Mouse (Mus musculus): Measurements from ENCODE around the gene Gm20379.

The Gm20379 gene

DNA sequence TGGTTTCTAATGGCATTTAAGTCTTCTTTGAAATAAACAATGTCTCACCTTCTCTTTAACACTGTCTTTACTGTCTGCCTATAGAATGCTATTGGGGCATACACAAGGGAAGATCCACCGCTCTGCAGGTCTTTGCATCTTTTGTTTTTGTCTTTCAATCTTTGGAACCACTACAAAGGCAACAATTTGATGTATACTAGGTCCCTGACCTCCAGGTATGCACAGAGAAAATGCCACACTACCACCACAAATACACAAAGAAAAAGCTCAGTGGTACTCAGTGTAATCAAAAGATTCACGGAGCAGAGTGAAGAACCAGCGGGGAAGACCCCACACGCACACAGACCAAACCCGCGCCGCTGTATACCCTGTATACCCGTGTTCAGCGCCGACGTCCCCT, at the start of gene Gm20379:
TSS of gene Gm20379 (plus strand) at position 301 of the 400 bp plus-strand sequence.
- in situ Hi-C loops (cut with MboI; ENCODE audit: low pct_unique_long_range_greater_than_20kb in 1 of 2, low sequenced_read_pairs in 2 of 2, unreplicated experiment in 1 of 2): no loop called here

DNA sequence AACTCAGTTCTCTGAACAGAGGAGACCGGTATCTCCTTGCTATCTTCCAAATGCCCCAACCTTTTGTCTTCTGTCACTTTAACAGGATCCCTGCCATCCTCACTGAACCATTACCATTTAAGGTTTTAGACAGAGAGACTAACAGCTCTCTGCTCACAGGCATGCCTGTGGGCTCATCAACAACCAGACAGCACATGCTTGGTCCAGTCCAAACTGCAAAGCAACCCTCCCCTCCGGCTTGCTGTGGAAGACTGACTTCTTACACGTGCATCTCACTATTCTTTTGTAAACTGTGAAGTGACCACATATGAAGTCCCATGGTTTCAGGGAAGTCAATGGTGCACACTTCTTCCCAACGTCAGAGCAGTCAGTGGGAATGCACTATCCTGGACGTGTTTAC, 44.5 kb upstream of the Gm20379 start:
- in situ Hi-C loops (cut with MboI; ENCODE audit: low pct_unique_long_range_greater_than_20kb in 1 of 2, low sequenced_read_pairs in 2 of 2, unreplicated experiment in 1 of 2): no loop called here

DNA sequence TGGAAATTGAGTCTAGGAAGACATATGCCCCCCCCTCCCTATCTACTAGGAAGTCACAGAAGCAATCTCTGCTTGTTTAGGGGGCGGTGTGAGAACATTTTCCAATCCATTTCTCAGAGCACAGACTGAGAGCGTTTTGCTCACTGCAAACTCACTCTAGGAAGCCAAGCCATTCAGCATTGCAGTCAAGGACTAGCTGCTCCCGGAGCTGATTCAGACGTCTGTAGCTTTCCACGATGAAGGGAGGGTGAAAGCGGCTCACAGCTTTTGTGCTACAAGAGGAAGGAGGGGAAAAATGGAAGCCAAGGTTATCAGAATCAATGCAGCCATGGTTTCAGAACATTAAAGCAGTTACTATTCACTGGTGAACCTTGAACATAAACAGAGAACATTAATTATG, 42.2 kb upstream of the Gm20379 start:
- in situ Hi-C loops (cut with MboI; ENCODE audit: low pct_unique_long_range_greater_than_20kb in 1 of 2, low sequenced_read_pairs in 2 of 2, unreplicated experiment in 1 of 2): no loop called here

DNA sequence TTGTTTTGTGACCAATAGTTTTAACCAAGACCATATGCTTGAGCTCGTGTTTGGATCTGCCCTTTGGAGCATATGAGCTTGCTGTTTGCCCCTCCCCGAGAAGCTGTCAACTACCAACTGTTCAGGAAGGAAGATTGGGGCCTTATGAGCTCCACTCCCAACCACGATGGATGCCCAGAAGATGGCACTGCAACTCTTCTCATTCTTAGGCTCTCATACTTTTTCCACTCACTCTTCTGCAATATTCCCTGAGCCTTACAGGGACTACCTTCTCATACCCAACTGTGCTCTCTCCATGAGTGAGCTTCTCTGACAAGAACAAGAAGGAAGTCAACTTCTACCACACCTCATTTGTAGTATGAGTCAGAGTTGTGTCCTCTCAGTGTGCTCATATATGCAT, 38.7 kb upstream of the Gm20379 start:
- in situ Hi-C loops (cut with MboI; ENCODE audit: low pct_unique_long_range_greater_than_20kb in 1 of 2, low sequenced_read_pairs in 2 of 2, unreplicated experiment in 1 of 2): no loop called here

DNA sequence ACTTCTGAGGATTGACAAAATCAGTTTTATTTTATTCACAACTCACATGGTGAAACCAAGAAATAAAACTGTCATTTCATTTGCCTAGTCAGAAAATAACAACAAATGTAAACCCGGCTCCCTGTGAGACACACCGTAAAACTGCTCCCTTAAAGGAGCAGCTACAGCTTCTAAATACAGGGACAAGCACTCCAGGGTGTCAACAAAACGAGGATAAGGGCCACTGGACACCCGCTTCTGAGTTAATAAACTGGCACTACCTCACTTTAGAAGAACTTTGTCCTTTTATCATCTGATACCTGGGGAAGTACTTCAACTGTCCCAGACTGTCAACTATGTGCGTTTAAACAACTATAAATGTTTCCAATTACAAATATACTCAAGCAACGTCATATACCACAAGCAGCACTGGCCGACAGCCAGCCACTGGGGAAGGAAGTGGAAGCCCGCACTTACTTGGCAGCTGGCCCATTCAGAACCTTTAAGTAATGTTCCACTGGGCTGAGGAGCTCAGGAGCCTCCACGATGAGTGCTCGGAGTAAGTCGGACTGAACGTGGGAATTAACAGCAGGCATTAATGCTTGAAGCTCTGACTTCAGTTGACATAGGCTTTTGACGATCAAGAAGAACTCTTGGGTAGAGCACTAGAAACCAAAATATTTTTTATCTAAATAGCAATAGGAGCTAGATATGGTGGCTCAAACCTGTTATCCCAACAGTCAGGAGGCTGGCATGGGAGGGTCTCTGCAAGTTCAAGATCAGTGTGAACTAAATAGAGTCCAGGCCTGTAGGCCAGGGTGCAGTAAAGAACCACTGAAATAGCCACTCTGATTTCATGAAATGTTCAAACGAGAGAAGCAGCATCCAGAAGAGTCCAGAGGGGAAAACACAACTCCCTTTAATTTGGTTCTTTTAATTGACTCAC, 31.2 kb upstream of the Gm20379 start:
- in situ Hi-C loops (cut with MboI; ENCODE audit: low pct_unique_long_range_greater_than_20kb in 1 of 2, low sequenced_read_pairs in 2 of 2, unreplicated experiment in 1 of 2): no loop called here

DNA sequence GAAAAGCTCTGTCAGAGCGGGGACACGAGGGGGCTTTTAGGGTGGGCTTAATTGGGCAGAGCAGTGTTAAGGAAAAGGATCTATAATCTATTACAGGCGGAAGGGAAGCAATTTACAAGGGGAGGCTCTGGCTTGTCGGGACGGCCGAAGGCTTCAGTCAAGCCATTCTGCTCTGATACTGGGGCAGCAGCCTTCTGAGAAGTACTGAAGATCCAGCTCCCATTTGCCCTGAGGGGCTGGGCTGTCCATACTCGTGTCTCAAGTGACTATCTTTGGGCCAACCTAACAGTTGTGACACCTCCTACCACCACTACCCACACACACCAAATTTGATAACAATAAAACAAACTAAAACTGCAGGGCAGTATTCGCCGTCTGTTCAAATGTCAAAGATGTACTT, 30.5 kb upstream of the Gm20379 start:
- in situ Hi-C loops (cut with MboI; ENCODE audit: low pct_unique_long_range_greater_than_20kb in 1 of 2, low sequenced_read_pairs in 2 of 2, unreplicated experiment in 1 of 2): no loop called here

DNA sequence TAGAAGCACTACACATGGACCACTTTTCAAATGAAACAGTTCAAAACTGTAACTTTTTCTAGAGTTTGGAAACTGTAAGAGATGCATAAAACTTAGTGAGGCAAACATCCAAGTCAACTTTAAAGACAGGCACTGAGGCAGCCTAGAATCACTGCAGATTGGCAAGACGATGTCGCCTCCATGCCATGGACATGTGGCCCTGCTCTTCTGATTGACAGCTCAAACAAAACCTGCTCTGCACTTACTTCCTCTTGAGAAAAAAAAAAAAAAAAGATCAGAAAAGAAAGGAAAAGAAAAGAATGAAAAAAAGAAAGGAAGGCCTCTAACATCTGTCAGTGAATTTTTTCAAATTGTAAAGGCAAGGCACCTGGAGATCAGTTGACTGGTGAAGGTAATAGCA, 28.8 kb upstream of the Gm20379 start:
- in situ Hi-C loops (cut with MboI; ENCODE audit: low pct_unique_long_range_greater_than_20kb in 1 of 2, low sequenced_read_pairs in 2 of 2, unreplicated experiment in 1 of 2): no loop called here

DNA sequence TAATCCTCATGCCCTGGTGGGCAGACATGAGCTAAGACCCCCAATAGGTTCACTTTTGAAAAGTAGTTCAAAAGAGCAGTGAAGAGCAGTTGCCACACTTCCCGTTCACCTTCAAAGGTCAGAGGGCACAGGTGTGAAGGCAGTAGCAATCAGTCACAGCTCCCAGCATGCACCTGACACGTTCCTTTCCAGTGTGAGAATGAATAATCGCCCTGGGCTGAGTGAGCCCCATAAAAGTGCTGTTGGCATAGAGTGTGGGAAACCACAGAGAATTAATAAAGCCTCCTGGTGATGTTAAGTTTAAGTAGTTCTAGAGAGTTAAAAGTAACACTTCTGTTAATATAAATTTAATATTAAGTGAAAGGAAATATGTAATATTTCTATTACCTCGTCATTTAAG, 14.2 kb upstream of the Gm20379 start:
- in situ Hi-C loops (cut with MboI; ENCODE audit: low pct_unique_long_range_greater_than_20kb in 1 of 2, low sequenced_read_pairs in 2 of 2, unreplicated experiment in 1 of 2): no loop called here

DNA sequence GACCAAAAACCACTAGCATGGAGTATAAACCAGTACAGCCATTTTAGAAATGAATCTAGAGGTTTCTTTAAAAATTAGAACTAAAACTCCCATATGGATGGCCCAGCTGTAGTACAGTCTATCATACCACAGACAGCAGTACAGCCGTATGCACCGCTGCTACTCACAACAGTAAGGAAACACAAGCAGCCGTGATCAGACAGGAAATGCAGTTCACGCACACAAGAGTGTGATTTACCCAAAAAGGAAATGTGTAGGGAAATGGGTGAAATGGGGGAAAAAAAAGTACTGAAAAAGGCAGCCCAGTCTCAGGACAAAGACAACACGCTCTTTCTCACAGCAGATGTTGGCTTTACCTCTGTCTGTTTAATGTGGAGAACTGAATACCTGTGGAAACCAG, 11.9 kb upstream of the Gm20379 start:
- in situ Hi-C loops (cut with MboI; ENCODE audit: low pct_unique_long_range_greater_than_20kb in 1 of 2, low sequenced_read_pairs in 2 of 2, unreplicated experiment in 1 of 2): no loop called here

DNA sequence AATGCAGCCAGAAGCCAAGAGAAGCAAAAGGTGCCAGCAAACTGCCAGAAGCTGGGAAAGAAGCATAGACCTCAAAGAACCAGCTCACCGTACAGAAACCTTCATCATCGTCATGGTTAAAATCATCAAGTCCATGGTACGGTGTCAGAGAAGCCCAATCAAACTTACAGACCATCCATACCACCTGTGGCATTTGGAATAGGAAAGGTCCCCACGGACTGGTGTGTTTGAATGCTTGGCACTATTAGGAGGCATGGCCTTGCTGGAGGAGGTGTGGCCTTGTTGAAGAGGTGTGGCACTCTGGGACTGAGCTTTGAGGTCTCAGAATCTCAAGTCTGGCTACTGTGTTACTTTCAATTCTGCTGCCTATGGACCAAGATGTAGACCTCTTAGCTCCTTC, 9.3 kb upstream of the Gm20379 start:
- in situ Hi-C loops (cut with MboI; ENCODE audit: low pct_unique_long_range_greater_than_20kb in 1 of 2, low sequenced_read_pairs in 2 of 2, unreplicated experiment in 1 of 2): no loop called here

DNA sequence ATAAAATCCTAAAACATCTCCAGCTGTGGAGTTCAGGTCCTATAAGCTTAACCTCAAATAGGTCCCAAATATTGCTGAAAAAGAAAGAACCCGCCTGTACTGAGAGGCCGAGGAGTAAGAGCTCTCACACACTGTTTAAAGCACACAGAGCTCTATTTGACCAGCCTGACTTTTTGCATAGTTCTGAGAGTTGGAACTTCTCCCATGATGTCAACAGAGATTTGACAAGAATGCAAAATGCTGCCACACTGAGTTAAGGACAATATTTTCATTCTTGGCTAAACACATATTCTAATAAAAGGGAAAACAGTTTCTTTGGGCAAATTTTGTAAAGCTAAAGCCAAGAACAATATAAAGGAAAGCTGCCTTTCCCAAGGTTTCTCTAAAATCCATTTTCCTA, 8.8 kb upstream of the Gm20379 start:
- in situ Hi-C loops (cut with MboI; ENCODE audit: low pct_unique_long_range_greater_than_20kb in 1 of 2, low sequenced_read_pairs in 2 of 2, unreplicated experiment in 1 of 2): no loop called here

DNA sequence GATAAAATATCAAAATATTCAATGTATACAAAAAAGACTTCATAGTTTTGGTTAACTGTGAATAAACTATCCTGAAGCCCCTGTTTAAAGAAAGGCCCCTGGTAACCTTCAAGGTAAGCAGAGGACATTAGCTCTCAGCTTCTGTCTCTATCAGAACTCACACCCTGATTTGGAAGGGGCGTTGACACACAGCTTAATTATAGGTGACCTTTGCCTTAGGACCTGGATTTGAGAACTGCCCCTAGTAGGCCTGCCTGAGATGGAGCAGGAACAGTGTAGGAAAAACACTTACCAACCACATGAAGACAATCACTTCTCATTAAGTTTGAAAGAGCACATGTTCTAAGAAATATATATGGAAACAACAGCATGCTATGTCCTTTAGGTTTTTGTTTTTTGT, 6.3 kb upstream of the Gm20379 start:
- in situ Hi-C loops (cut with MboI; ENCODE audit: low pct_unique_long_range_greater_than_20kb in 1 of 2, low sequenced_read_pairs in 2 of 2, unreplicated experiment in 1 of 2): no loop called here

DNA sequence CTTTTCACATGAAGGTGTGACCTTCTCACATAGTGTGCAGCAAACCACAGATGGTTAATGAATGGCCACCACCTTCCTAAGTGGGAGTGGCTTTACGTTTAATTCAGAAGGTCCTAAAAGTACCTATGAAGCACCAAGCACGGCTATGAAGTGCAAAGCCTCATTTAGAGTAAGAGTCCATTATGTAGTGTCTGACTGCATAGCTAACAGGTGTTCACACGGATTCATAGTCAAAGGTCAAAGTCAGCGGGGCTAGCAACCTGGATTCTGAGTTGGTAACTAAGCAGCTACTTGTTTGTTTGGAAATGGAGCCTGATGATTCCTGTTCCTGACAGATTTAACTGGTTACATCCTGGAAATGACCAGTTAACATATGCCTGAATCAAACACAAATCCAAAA, 4.0 kb upstream of the Gm20379 start:
- in situ Hi-C loops (cut with MboI; ENCODE audit: low pct_unique_long_range_greater_than_20kb in 1 of 2, low sequenced_read_pairs in 2 of 2, unreplicated experiment in 1 of 2): no loop called here

DNA sequence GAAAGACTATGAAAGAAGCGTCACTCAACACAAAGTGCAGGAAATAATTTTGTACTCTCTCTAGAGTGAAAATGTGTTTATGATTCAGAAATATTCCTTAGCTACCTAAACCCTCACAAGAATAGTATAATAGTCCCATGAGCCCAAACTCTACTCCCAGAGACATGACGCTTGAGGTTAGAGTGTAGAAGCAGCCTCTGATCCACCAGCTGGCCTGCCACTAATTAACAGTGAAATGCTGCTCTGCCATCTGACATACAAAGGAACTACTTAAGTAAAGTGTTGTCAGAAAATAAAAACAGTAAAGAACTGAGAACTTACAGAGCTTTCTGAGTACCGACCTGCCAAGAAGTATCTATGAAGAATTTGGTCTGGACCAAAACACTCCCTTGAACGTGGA, 3.3 kb upstream of the Gm20379 start:
- in situ Hi-C loops (cut with MboI; ENCODE audit: low pct_unique_long_range_greater_than_20kb in 1 of 2, low sequenced_read_pairs in 2 of 2, unreplicated experiment in 1 of 2): no loop called here

DNA sequence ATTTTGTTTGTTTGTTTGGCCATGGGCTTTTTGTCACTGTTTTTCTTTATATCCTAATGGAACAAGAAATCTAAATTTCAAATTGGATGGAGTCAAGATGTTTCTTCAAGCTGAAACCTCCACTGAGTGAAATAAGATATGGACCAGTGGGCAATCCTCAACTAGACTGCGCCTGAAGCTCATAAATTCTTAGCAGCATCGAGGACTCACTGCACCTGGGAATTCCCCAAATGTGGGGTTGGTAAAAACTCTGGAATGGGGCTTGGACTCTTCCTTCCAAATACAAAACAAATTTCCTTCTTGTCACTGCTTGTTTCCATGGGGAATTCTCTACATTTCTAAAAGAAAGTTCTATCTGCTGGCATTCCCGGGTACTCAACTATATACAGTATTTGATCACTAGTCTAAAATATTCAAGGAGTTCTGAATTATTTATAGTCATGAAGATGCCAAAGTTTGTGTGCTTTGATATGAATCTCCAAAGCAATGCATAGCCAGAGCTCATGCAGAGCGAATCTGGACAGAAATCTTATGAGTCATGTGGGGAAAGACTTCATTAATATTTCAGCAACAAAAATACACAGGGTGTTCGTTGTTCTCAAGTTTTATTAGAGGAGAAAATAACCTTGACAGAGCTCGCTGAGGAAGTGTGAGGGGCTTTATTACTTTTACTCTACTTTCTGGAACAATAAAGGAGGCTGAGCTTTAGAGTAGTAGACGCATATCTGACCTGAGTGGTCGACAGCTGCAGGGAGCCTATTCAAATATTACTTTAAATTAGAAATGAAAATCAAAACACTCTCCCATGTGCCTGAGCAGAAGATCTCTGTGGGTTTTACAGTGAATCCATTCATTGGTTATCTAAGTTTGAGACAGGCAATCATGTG, 2.5 kb upstream of the Gm20379 start:
- in situ Hi-C loops (cut with MboI; ENCODE audit: low pct_unique_long_range_greater_than_20kb in 1 of 2, low sequenced_read_pairs in 2 of 2, unreplicated experiment in 1 of 2): no loop called here

DNA sequence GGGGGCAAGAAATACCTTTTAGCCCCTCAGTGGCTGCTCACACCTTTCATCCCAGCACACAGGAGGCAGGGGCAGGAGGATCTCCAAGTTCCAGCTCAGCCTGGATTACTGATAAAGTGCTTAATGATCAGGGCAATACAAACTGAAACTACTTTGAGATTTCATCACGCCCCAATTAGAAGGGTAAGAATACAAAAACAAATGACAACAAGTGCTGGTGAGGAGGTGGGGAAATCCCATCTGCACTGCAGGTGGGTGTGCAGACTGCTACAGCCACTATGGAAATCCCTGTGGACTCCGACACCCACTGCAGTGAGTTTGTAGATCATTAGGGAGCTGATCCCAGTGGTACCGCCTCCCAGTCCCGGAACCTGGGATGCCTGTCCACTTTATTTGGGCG, 1.5 kb upstream of the Gm20379 start:
- in situ Hi-C loops (cut with MboI; ENCODE audit: low pct_unique_long_range_greater_than_20kb in 1 of 2, low sequenced_read_pairs in 2 of 2, unreplicated experiment in 1 of 2): no loop called here

DNA sequence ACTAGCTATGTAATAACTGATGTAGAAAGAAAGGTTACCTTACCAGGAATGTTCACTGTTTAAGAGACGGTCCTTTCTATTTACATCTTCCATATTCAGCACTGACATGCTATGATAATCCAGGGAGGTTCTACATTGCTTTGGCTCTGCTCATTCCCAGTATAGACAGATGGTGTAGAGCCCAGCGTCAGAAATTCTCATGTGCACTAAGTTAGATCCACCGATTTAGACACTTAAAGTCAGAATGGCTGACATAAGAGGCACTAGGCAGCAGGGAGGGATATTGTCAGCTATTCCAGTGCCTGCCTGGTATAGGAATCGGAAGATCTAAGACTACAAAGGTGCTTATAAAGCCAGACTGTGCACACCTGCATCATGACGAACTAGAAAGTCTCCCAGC, 8.8 kb downstream of the Gm20379 start:
- in situ Hi-C loops (cut with MboI; ENCODE audit: low pct_unique_long_range_greater_than_20kb in 1 of 2, low sequenced_read_pairs in 2 of 2, unreplicated experiment in 1 of 2): no loop called here

DNA sequence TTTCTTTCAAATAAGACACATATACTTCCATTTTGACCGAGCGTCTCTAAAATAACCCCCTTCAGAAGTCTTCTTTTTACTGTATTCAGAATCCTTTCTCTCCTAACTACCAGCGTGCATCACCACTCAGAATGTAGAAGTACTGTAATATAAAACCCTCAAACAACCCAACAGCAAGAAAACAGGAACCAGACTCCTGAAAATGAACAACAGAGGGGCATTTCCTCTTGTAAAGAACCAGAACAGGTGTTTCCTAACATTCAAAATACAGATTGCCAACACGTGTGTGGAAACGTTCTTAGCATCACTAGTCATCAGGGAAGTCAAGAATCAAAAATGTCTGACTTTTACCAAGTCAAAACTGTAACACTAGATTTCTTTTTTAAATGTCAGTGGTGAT, 15.0 kb downstream of the Gm20379 start:
- in situ Hi-C loops (cut with MboI; ENCODE audit: low pct_unique_long_range_greater_than_20kb in 1 of 2, low sequenced_read_pairs in 2 of 2, unreplicated experiment in 1 of 2): no loop called here

DNA sequence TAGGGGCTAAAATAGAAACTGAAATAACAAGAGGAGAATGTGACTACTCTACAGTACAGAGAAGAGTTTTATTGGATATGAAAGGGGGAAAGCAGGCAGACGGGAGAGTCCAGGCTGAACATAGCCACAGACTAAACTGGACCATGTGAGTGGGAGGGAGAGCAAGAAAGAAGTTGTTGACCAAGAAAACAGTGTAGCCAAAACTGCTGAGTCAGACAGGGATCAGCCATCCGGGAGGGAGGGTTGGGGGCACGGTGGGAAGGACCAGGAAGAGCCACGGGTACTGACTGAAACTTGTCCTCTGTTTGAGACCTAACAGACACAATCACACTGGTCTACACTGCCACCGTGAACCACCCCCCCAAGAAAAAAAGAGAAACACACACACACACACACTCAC, 20.2 kb downstream of the Gm20379 start:
- in situ Hi-C loops (cut with MboI; ENCODE audit: low pct_unique_long_range_greater_than_20kb in 1 of 2, low sequenced_read_pairs in 2 of 2, unreplicated experiment in 1 of 2): no loop called here

DNA sequence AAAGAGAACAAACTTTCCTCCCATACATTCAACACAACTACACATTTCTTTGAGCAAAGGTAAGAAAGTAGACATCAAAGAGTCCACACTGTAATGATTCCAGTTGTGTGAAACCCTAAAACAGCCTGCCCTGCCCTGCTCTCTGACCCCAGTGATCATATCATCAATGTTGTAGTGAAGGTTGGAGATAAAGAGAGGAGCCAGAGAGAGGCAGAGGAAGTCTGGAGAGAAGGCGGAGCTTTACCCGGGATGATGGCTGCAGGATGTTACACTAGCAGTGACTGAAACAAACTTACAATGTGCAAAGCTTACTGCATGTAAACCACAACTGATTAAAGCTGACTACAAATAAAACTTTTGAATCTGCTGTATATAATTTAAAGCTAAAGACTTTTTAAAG, 22.2 kb downstream of the Gm20379 start:
- in situ Hi-C loops (cut with MboI; ENCODE audit: low pct_unique_long_range_greater_than_20kb in 1 of 2, low sequenced_read_pairs in 2 of 2, unreplicated experiment in 1 of 2): no loop called here

All from mouse embryonic stem cell (cell line).